Mouse (Mus musculus): ENCODE measurements around the gene Hps5.
"Not testable (repeated sequence)": the region's sequence is repeated elsewhere in the genome, so short reads cannot be mapped to it uniquely, and the experiment has no call there.

The Hps5 gene
- long read RNA-seq, experiment 1, partial matches to known transcripts, result 1 of 2 reads
- long read RNA-seq, experiment 1, other reads (novel, unspliced or antisense), result 1 of 2 reads
- long read RNA-seq, experiment 2, partial matches to known transcripts, result 2 of 5 reads
- long read RNA-seq, experiment 2, other reads (novel, unspliced or antisense), result 3 of 5 reads

DNA sequence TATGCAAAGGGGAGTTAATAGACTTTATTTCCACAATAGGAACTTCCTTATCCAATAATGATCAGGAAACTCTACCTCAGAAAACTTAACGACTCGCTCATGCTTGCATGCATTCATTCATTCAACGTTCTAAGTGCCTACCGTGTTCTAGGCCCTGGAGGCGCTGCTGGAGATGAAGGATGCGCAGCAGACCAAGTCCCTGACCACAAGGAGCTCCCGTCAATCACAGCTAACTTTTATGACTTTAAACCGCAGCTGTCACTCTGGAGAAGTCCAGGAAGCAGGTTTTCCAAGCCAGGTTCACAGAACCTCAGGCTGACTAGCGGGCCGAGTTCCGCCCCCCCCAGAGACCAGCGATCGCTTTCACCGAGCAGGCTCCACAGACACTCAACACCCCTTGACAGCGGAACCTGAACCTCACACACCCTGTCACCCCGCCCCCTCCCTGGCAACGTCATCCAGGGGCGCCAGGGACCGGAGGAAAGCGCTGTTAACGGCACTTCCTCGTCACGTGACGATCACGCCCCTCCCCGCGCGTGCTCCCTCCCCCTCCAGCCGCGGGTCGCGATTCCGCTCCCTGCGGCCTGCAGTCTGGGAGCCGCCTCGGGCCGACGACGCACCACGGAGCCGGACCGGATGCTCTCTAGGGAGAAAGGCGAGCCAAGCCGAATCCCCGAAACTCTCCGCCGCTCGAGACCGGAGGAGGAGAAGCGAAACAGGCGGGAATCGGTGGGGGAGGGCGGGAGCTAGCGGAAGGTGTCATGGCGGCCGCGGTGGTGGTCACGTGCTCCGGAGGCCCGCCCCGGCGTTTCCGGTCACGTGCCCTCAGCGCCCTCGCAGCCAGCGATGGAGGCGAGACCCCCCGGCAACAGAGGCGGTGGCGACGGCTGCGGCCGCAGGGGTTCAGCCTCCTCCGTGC is at the start of gene Hps5, which contains the start of gene Gtf2h1:
Gene Hps5, minus strand, starts transcription at position 778 of the 919 bp plus-strand sequence.
Gene Gtf2h1, plus strand, starts transcription at position 817 of the 919 bp plus-strand sequence.
- intact Hi-C loops (cut with DNase I), result loop anchor here (5.0 to 10.0 kb wide), 2 partner anchors 52 to 219 kb away; no protein-coding TSS in a partner anchor

DNA sequence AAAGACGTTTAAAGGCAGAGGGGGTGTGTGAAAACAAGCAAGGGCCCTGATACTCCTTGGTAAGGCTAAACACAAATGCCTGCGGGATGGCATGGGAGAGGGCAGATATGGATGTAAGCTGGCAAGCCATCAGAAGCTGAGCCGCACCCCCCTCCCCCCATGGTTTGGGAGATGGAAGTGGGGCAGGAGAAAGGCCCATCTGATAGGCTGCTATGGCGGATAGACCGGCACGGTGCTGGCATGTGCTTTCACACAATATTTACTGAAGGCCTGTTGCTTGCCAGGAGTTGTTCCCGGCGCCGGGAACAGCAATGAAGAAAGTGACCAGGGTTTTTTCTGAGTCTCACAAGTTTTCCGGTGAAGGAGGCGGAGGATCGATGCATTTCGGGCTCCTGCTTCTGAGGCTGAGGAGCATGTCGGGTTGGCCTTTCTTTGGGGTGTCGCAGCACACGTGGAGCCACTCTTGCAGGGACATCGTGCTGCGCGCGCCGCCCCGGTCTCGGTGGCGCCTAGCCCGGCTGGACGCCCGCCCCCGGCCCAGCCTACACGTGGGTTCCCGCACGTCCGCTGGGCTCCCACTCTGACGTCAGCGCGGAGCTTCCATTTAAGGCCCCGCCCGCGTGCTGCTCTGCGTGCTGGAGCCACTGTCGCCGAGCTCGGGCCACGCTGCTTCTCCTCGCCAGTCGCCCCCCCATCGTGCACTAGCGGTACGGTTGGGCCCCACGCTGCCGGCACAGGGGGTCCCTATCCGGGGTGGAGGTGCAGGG is 49.5 kb upstream of the Hps5 start:
- intact Hi-C loops (cut with DNase I), result loop anchor here (5.0 kb wide), 2 partner anchors 48 to 133 kb away; partner anchors contain the start of genes Gtf2h1, Hps5 and Saal1

DNA sequence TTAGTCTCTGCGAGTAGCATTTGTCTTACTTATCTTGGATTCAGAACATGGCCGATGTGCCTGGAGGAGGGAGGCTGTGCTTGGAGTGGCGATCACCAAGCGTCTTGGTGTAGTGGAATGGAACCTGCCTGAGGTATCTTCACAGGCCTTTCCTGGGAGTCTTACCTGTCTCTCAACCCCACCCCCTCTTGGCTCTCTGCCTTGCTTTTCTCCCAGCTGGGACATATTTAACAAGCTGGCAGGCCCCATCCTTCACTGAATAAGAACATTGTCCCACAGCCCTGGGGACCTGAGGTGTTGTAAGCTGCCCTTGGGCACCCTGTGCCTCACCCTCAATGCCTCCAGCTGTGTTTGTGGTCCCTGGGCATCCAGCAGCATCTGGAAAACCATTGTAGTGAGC is 47.7 kb upstream of the Hps5 start:
- intact Hi-C loops (cut with DNase I), result no loop called here

DNA sequence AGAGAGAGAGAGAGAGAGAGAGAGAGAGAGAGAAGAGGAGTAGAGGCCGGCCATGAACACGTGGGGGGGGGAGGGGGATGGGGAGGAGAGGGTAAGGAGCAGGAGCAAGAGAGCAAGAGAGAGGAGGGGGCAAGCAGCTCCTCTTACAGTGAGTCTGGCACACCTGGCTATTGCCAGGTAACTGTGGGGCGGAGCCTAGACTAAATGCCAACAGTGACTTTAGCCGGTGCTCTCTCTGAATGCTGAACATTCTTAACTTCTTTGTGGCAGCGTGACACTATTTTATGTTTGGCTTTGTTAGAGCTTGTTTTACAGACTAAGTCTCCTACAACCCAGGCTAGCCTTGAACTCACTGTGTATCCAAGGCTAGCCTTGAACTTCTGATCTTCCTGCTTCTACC is 46.4 kb upstream of the Hps5 start:
- intact Hi-C loops (cut with DNase I), result no loop called here

DNA sequence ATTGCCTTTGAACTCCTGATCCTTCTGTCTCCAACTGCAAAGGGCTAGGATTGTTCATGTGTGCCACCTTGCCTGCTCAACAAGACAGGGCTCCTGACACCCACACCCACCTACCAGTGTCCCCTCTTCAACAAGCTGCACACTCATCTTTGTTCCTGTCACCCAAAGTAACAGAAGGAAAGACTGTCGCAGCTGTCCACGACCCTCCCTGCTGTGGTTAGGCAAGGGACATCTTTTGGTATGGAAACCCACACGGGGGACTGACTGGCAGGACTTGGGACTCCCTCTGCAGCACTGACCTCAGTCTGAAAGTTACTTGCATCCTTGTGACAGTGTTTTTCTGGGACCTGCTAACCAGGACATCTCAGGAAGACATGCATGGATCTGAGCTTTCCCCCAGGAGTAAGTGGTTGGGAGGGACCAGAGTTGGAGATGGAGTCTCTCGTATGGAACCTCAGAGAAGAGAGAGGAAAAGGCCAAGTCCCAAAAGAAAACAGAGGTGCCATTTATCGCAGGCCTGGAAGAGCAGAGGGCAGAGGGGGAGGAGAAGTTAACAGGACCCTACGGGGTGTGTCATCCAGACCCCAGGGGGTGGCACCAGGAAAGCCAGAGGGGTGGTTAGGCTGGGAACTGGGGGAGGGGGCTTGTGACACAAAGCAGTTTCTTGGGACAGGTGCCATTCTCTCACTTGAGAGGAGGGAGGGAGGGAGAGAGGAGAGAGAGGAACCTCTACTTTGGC is 45.1 kb upstream of the Hps5 start, which contains the start of gene Ldha:
Gene Ldha, plus strand, starts transcription at position 689 of the 739 bp plus-strand sequence.
- intact Hi-C loops (cut with DNase I), result no loop called here

DNA sequence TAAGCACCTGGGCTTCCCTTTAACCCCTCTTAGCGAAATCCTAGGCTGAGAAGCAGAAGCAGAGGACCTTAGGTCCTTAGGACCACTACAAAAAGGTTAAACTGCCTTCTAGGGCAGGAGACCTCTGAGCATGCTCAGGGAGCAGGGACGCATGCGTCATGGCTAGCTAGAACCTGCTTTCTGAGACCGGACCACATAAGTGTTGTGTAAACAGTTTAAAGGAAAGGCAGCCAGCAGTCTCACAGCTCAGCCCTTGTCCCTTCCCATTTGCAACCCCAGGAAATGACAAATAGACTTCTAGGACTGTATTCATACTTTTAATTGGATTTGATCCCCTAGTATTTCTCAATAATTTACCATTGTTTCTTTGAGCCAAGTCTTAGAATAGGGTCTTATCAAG is 44.5 kb upstream of the Hps5 start:
- intact Hi-C loops (cut with DNase I), result no loop called here

DNA sequence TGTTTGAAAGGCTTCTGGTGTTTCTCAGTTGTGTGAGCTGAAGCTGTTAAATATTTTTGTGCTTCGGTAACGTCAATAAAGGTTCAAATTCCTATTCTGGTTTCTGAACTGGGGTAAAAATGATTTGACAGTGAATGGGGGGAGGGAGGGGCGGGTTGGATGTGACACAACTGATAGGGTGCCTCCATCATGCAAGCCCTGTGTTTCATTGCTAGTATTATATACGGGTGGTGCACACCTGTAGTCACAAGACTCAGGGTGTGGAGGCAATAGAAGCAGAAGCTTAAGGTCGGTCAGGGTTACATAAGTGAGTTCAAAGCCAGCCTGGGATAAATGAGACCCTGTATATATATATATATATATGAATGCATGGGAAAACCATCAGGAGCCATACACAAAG is 44.0 kb upstream of the Hps5 start:
- intact Hi-C loops (cut with DNase I), result no loop called here

DNA sequence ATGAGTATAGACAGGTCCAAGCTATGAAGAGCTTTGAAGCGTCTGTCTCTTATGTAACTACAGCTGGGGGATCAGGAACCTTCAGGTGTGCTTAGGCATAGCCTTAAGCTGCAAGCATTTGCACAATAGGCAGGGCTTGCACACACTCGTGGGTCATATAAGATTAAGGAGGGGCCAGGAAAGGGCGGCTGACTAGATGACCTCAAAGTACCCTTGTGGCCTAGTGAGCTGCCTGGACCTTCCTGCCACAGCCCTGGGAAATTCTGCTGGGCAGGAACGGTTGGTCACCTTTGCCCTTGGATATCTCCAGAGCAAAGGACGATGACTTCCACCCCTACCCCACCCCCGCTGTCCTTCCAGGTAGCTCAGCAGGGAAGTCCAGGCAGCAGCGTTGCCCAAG is 43.6 kb upstream of the Hps5 start:
- intact Hi-C loops (cut with DNase I), result no loop called here

DNA sequence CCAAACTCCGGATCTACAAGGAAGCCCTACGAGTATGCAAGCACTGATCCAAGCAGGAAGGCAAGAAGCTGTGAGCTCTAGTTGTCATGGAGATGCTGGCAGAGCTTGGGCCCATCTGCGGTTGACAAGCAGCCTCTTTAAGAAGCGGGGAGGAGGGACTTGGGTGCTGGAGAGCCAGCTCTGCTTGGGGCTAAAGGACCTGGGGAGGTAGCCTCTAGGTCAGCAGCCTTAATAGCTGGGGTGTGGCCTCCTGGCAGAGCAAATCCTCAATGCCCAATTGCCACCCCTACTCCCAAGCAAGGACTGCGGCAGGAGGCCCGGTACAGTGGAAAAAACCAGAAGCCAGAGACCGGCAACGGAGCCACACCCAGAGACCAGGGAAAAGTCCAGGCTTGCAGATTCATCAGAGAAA is 43.0 kb upstream of the Hps5 start:
- intact Hi-C loops (cut with DNase I), result no loop called here

DNA sequence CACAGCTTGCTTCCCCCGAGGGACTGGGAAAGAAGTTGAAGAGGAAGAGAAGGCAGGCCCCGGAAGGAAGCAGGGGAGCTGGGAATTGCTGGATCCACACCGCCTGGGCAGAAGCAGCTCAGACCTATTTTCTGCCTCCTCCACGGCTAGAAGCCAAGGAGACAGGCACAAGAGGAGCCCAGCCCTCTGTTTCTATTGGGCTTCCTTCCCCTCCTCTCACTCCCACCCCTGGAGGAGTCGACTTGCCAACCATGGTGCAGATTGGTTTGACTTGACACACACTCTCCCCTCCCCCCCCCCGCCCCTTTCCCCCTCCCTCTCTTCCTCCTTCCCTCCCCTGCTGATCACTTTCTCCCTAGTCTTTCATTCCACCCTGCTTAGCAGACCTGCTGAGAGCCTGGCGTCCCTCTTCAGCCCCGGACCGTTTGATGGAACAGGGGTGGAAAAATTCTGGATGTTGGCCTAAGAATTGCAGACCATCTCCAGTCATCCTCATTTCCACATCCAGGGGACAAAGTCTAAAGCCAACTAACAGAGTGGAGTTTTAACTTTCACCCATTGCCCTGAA is 42.3 kb upstream of the Hps5 start:
- intact Hi-C loops (cut with DNase I), result no loop called here

DNA sequence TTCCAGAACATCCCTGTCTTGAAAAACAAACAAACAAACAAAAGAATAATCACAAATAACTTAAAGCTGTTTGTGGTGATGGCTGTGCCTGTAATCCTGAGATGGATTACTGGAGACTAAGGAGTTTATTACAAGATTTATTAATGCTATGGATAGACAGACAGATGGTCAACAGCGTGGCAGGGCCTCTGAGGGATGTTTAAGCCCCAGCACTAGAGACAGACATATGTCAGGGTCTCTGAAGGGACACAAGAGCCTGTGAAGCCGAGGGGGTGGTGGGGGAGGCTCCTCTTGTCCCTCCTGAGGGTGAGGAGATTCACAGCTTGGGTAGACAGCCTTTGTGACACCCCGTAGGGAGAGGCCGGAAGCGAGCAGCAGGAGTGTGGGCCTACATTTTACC is 41.2 kb upstream of the Hps5 start:
- intact Hi-C loops (cut with DNase I), result no loop called here

DNA sequence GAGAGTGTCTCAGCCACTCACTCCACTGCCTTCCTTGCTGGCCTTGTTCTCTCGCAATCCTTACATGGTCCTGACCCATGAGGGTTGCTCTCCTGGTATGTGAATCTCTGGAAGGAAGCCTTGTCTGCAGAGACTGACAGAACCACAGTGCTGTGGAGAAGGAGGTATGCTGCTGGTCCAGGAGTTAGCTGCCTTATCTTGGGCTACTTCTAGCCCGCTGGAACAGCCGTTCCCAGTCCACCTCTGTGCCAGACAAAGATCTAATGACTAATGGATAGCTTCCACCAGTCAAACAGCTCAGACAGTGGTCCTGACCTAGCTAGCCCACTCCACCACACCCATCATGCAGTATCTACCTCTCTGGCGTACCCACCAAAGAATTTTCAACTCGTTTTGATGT is 40.5 kb upstream of the Hps5 start:
- intact Hi-C loops (cut with DNase I), result no loop called here

DNA sequence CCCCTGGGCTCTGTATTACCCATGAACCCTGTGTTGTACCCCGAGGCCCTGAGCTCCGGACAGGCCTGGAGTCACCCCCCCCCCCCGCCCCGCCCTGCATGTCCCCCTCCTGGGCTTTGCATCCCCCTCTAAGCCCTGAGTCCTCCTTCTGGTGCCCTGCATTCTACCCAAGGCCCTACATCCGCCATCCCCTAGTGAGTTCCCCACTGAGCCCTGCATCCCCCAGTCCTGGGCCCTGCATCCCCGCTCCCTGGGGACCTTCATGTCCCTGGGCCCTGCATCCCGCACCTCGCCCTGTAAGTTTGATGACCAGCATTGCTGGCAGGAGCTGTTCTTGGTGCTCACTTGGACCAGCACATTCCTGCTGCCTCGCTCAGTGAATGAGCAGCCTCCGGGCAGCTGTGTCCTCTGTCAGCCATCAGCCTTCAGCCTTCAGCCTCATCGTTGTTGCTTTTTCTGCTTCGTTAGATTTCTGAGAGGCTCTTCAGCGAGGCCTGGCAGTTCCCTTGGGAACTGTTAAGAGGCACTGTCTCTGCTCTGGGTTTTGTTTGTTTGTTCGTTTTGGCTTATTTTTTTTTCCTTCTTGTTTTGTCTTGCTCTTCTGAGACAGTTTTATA is 39.2 kb upstream of the Hps5 start:
- intact Hi-C loops (cut with DNase I), result no loop called here

DNA sequence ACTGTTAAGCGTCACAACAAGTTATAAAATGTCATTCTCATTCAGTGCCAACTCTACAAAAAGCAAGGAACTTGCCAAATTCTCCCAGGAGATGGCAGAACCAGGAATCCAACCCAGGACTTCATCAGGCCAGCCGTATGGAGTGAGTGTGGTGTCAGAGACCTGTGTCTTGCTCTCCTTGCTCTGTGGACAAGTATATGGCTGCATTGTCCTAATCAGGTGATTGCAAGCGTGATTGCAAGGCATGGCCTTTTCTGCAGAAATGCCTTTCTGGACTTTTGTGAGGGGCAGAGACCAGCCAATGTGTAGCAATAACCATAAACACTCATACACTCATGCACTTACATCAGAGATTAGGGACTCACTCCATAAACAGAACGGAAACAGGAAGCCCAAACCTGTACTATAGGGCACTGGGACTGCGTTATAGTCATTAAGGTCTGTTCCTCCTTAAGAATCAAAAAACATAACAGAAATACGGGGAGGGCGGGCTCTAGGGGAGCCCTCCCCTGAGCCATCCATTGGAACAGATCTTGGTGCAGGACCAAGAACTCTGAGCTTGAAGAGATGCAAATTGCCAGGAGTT is 37.9 kb upstream of the Hps5 start:
- intact Hi-C loops (cut with DNase I), result no loop called here

DNA sequence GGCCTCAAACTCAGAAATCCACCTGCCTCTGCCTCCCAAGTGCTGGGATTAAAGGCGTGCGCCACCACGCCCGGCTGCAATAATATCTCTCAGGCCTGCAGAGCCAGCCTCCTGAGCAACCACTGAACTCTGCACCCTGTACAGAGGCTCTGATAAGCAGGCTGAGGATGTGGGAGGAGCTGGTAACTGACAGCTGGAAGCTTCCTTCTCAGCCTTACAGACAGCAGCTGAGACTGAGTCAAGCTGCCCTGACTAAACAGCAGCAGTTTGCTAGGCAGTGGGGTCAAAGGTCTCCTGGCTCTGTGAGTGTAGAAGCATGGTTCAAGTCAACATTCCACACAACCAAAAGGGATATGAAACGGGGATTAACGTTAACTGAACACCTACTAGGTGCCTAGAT is 37.4 kb upstream of the Hps5 start:
- intact Hi-C loops (cut with DNase I), result no loop called here

DNA sequence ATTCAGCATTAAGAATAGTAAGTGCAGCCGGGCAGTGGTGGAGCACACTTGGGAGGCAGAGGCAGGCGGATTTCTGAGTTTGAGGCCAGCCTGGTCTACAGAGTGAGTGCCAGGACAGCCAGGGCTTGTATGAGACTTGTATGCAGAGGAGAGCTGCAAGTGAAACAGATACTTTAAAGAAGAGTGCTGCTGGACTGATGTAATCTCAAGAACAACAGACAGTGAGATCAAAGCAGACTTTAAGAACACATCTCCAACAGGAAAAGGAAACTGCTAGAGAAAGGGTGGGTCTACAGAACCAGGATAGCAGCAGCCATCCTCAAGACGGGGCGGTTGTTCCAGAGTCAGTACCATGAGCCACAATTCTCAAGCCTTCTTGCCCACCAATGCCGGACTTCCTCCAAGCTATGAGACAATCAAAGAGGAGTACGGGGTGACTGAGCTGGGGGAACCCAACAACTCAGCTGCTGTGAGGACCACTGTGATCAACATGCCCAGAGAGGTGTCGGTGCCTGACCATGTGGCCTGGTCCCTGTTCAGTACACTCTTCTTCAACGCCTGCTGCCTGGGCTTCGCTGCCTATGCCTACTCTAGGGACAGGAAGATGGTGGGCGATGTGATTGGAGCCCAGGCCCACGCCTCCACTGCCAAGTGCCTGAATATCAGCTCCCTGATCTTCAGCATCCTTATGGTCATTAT is 36.4 kb upstream of the Hps5 start:
- intact Hi-C loops (cut with DNase I), result not testable (repeated sequence)

DNA sequence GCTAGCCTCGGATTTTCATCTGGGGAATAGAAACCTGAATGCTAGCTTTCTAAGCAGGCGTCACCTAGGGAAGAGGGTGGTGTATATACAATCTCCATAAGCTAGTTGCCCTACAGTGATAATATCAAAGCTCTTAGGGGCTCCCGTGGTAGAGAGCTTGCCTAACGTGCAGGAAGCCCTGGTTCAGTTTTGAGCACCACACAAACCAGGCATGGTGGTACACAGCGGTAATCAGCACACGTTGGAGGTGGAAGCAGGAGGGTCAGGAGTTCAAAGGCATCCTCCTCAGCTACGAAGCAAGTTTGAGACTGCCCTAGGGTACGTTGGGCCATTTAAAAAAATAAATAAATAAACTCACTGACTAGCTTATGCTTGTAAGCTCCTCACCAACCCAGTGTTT is 35.8 kb upstream of the Hps5 start:
- intact Hi-C loops (cut with DNase I), result no loop called here

DNA sequence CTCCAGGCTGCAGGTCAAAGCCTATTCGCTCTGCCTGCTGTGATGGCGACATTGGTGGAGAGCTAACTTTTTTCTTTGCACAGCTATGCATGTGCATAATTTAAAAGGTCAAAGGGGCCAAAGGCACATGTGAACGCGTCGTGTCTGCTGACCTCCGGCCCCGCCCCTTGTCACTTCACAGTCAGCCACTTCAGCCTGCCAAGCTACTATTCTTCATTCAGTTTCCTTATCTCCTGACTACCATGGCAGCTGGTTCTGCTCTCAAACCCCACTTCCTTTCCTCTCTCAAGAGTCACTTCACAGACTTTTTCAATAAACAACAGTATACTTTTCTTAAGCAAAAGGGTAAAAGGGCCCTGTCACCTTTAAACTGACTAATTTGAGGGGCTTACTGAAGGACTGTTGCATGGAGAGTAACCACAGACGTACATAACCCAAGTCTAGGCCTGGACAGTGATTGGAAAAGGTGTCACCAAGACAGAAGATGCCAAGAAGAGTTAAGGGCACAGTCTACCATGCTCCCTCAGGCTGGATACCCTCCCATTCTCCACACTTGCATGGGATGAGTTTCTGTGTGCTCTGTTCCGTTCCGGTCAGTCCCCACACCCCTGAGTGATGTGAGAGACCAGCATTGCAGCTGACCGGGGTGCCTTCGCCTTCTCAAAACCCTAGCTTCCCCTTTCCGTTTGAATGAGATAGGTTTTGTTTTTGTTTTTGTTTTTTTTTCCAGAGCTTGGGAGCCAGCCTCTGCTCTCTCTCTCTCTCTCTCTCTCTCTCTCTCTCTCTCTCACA is 35.1 kb upstream of the Hps5 start:
- intact Hi-C loops (cut with DNase I), result no loop called here
